Mouse (Mus musculus) intestine, embryonic 14.5 days (tissue): Measurements from ENCODE around the gene Cep170. TPM values are rescaled to one million over a fixed set of nuclear protein-coding genes. Genes with fewer than 3 reads are reported as not detected.
"Not testable (repeated sequence)": the region's sequence is repeated elsewhere in the genome, so short reads cannot be mapped to it uniquely, and the experiment has no call there.

Experiments
- ATAC-seq: fragments of 200-750 bp; cut with Nextera tagmentation; replicated peaks from 2 replicates; pipeline ENCODE4 v1.8.0; 2017; ENCODE audit warnings: low read depth, moderate number of reproducible peaks, moderate TSS enrichment, moderate library complexity; ENCODE audit not compliant: low FRiP score, low TSS enrichment
- DNase-seq: peaks from one replicate; pipeline ENCODE4 v3.0.0-alpha.2; 2018; ENCODE audit warnings: low spot score
- H3K27ac ChIP-seq: fragments of 300-500 bp; sonication (generic); 2 replicates; pipeline ENCODE4 v1.5.1; 2014; ENCODE audit warnings: low read depth, mild to moderate bottlenecking, control low read depth
- H3K27me3 ChIP-seq: fragments of 300-500 bp; sonication (generic); replicated peaks from 2 replicates; pipeline ENCODE4 v1.6.1; 2014; ENCODE audit warnings: low read length, control low read depth; ENCODE audit not compliant: control insufficient read depth, insufficient read depth
- H3K36me3 ChIP-seq: fragments of 300-500 bp; sonication (generic); 2 replicates; pipeline ENCODE4 v1.6.1; 2014; ENCODE audit warnings: low read length, control low read depth; ENCODE audit not compliant: control insufficient read depth, insufficient read depth
- H3K4me1 ChIP-seq: fragments of 300-500 bp; sonication (generic); replicated peaks from 2 replicates; pipeline ENCODE4 v1.6.1; 2014; ENCODE audit warnings: low read length, control low read depth, mixed read lengths; ENCODE audit not compliant: control insufficient read depth, insufficient read depth
- H3K4me2 ChIP-seq: fragments of 300-500 bp; sonication (generic); 2 replicates; pipeline ENCODE4 v1.6.1; 2014; ENCODE audit warnings: low read length
- H3K4me3 ChIP-seq: fragments of 300-500 bp; sonication (generic); 2 replicates; pipeline ENCODE4 v1.5.1; 2014; ENCODE audit warnings: low read depth, low read length, control low read depth, mixed read lengths
- H3K9ac ChIP-seq: fragments of 300-500 bp; sonication (generic); 2 replicates; pipeline ENCODE4 v1.6.1; 2014; ENCODE audit warnings: mild to moderate bottlenecking, low read length
- H3K9me3 ChIP-seq: fragments of 300-500 bp; sonication (generic); 2 replicates; pipeline ENCODE4 v1.6.1; 2016; ENCODE audit warnings: low read length, control low read depth; ENCODE audit not compliant: control insufficient read depth
- WGBS: fragments of 180-500 bp; shearing (Covaris S2); extraction: QIAGEN DNeasy Blood & Tissue Kit; methylation state at CpG from one replicate; pipeline ENCODE4 v1.1.7; 2014; 5-methylcytosine and 5-hydroxymethylcytosine counted together
- polyA plus RNA-seq: library from polyadenylated mRNA; unstranded; fragments of >200 nt; fragmentation: Nextera tagmentation; extraction: Ambion mirVana; gene quantifications from 2 replicates; pipeline ENCODE4 v1.2.1, GENCODE M21; 2014

Cep170 gene
- polyA plus RNA-seq, 1 experiment from 2014 or later: 23.5 TPM

DNA sequence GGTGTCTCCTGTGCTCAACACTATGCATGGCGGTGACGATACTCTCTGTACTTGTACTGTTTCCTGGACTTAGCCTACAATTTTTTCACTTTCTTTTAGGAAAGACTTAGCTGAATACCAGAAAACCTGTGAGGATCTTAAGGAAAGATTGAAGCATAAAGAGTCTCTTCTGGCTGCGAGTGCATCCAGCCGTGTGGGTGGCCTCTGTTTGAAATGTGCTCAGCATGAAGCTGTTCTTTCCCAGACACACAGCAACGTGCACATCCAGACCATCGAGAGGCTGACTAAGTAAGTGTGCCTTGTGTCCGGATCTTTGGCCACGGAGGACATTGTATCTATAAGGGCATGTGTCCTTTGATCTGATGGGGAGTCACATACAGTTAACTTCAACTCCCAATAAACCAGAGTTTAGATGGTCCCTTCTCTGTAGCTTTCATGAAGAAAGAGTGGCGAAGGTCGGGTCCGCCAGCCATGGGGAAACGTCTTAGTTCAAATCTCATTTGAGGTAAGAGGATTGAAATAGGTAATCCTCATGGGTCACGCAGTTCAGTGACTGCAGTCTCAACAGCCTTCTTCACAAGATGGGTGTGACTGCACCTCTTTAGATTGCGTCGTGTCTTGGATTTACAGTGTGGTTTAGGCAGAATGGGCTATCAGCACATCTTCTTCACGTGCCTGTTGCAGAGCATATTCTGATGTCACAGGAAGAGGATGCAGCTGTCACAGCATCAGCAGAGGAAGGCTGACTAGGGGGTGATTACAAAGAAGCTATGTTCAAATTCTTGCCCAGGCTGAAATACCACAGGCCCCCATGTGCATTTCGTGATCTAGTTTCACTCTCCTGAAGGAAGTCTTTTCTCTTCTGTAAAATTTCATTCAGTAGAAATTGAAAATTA lies 31.5 kb upstream of the Cep170 start:
- WGBS: 78% methylated on average over 17 of the region's 17 CpGs

GRCm38 (mm10) chr1:176836562-176836961 lies 22.7 kb upstream of the Cep170 start:
- not testable (repeated sequence) for H3K9me3 ChIP-seq, DNase-seq, H3K27ac ChIP-seq, H3K4me3 ChIP-seq, H3K4me1 ChIP-seq, H3K9ac ChIP-seq, H3K36me3 ChIP-seq, H3K27me3 ChIP-seq, ATAC-seq, H3K4me2 ChIP-seq
- 72% methylated on average over 7 of the region's 7 CpGs for WGBS

More for the DNA sequence above, 31.5 kb upstream of the Cep170 start:
- peaks cover 4% of the 10 kb centered on the region; the same call in 1 of the 2 replicates for H3K36me3 ChIP-seq
- H3K27me3 ChIP-seq: no peaks in the 10 kb centered on the region
- DNase-seq: no peak
- no peak for ATAC-seq
- H3K27ac ChIP-seq: no peak overlapping the region
- no peak overlapping the region for H3K4me2 ChIP-seq
- no peaks in the 10 kb centered on the region for H3K9me3 ChIP-seq
- peaks cover 5% of the 10 kb centered on the region; the same call in 1 of the 2 replicates for H3K4me1 ChIP-seq
- no peak overlapping the region for H3K4me3 ChIP-seq
- H3K9ac ChIP-seq: no peak overlapping the region

DNA sequence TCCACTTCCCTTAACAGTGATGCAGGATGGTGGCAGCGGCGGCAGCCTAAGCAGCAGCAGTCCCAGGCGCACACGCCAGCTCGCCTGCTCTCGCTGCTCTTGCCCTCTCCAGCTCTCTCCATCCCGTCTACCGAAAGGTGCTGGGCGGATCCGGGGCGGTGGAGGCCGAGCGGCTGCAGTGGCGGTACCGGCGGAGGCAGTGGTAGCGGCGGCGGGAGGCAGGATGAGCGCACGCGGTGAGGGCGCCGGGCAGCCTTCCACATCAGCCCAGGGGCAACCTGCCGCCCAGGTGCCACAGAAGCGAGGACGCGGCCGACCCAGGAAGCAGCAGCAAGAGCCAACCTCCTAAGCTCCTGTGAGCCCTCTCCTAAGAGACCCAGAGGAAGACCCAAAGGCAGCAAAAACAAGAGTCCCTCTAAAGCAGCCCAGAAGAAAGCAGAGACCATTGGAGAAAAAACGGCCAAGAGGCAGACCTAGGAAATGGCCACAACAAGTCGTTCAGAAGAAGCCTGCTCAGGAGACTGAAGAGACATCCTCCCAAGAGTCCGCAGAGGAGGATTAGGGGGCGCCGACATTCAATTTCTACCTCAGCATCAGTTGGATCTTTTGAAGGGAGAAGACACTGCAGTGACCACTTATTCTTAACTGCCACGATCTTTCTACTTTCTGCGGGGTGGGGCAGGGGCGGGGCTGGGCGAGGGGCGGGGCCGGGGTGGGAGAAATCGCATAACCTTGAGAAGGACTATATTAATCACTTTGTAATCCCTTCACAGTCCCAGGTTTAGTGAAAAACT lies 21.8 kb upstream of the Cep170 start:
- Histone ChIP-seq H3K27me3 (0 out of 2 replicates have a peak, but pooled peaks cover 4% of the 10 kb centered on the region), H3K9ac (peak overlapping the region; percentile 30; the same call in 1 of the 2 replicates), H3K9me3 (no peaks in the 10 kb centered on the region), H3K27ac (no peak overlapping the region), H3K36me3 (peaks cover 5% of the 10 kb centered on the region; the same call in 1 of the 2 replicates), H3K4me1 (no peaks in the 10 kb centered on the region), H3K4me2 (peak overlapping the region; percentile 64), H3K4me3 (peak overlapping the region; percentile 33)
- ATAC-seq (no peak; the same call in 1 of the 2 replicates), DNase-seq (peak; percentile 61)
- 3% methylated on average over 41 of the region's 41 CpGs for WGBS

DNA sequence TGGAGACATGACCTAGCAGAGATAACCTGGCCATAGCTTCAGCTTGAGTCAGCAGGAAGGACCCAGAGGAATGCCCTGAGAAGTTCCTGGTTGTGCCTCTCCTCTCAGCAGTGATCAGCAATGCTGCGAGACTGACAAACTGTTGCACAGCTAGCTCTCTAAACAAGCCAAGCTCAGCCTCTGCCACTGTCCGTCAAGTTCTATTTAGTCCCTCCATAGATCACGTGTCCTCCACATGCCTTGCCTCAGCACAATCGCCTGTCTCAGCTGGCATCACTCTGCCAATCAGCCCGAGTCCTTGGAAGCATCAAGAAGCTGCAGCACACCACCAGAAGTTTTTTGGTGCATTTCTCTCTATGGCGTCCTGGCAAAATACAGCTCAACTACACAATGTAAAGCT lies 21.0 kb upstream of the Cep170 start:
- WGBS: 58% methylated on average over 6 of the region's 6 CpGs
- no peak for DNase-seq
- ATAC-seq: no peak

GRCm38 (mm10) chr1:176833948-176834347 lies 20.1 kb upstream of the Cep170 start:
- no peaks in the 10 kb centered on the region for H3K9me3 ChIP-seq

More for the DNA sequence above, 21.0 kb upstream of the Cep170 start:
- Histone ChIP-seq H3K4me2 (peak overlapping the region; percentile 64; the same call in 1 of the 2 replicates), H3K4me1 (no peaks in the 10 kb centered on the region), H3K36me3 (peaks cover 5% of the 10 kb centered on the region; the same call in 1 of the 2 replicates), H3K4me3 (no peak overlapping the region), H3K27ac (no peak overlapping the region), H3K9me3 (no peaks in the 10 kb centered on the region), H3K27me3 (0 out of 2 replicates have a peak, but pooled peaks cover 4% of the 10 kb centered on the region), H3K9ac (no peak overlapping the region)

DNA sequence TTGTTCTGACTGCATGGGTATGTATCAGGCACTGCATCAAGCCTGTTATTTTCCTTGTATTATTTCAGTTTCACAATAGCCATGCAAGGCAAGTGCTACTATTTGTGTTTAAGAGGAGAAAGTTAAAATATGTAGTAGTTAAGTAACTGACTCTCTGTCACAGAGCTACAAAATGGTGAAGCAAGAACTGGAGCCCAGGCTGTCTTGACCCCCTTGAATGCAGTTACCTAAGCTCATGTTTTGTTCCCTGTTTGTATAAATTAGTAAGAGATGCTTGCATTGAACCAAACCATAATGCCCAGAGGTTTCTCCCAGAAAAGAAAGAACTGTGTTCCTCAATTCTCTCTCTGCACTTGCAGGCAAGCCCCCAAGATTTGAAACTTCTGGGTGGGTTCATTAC lies 19.4 kb upstream of the Cep170 start:
- Histone ChIP-seq H3K9ac (no peak overlapping the region), H3K36me3 (peaks cover 5% of the 10 kb centered on the region; the same call in 1 of the 2 replicates), H3K4me3 (no peak overlapping the region), H3K4me1 (no peaks in the 10 kb centered on the region), H3K27ac (no peak overlapping the region), H3K9me3 (no peaks in the 10 kb centered on the region), H3K27me3 (0 out of 2 replicates have a peak, but pooled peaks cover 4% of the 10 kb centered on the region), H3K4me2 (no peak overlapping the region)
- ATAC-seq (no peak), DNase-seq (no peak)

More at GRCm38 (mm10) chr1:176833948-176834347, 20.1 kb upstream of the Cep170 start:
- Histone ChIP-seq H3K36me3 (peaks cover 5% of the 10 kb centered on the region; the same call in 1 of the 2 replicates), H3K4me3 (no peak overlapping the region), H3K4me1 (no peaks in the 10 kb centered on the region), H3K4me2 (no peak overlapping the region), H3K9ac (no peak overlapping the region), H3K27ac (no peak overlapping the region), H3K27me3 (0 out of 2 replicates have a peak, but pooled peaks cover 4% of the 10 kb centered on the region)
- 82% methylated on average over 3 of the region's 3 CpGs for WGBS
- ATAC-seq (no peak), DNase-seq (no peak)

- no peak for DNase-seq
- H3K27me3 ChIP-seq: 0 out of 2 replicates have a peak, but pooled peaks cover 4% of the 10 kb centered on the region
- H3K9me3 ChIP-seq: no peaks in the 10 kb centered on the region
- no peak overlapping the region for H3K27ac ChIP-seq
- ATAC-seq: no peak
- peaks cover 5% of the 10 kb centered on the region; the same call in 1 of the 2 replicates for H3K36me3 ChIP-seq
- H3K9ac ChIP-seq: no peak overlapping the region
- no peaks in the 10 kb centered on the region for H3K4me1 ChIP-seq
- no peak overlapping the region for H3K4me3 ChIP-seq
- 68% methylated on average over 8 of the region's 8 CpGs for WGBS
- H3K4me2 ChIP-seq: no peak overlapping the region
Observed at GRCm38 (mm10) chr1:176832607-176833006, 18.7 kb upstream of the Cep170 start.

DNA sequence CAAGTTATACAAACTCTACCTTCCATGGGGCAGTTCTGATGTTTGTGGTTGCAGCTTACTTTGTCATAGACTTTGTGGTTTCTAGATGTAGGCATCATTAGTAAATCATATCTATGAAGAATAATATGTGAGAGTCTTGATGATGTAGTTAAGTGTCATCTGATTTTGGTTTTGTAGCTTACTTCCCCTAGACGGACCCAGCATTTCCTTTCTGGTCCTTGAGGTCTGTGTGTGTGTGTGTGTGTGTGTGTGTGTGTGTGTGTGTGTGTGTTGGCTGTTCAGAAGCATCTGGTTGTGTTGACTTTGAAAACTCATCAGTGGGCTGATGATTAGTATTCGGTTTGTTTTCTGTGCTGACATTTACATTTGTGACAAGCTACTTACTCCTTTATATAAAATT lies 18.2 kb upstream of the Cep170 start:
- no peaks in the 10 kb centered on the region for H3K4me1 ChIP-seq
- H3K9ac ChIP-seq: no peak overlapping the region
- DNase-seq (no peak), ATAC-seq (no peak)
- H3K4me2 ChIP-seq: no peak overlapping the region
- peaks cover 5% of the 10 kb centered on the region; the same call in 1 of the 2 replicates for H3K36me3 ChIP-seq
- WGBS: 89% methylated on average over 2 of the region's 2 CpGs
- no peak overlapping the region for H3K27ac ChIP-seq
- 0 out of 2 replicates have a peak, but pooled peaks cover 4% of the 10 kb centered on the region for H3K27me3 ChIP-seq
- H3K9me3 ChIP-seq: no peaks in the 10 kb centered on the region
- no peak overlapping the region for H3K4me3 ChIP-seq
